Mouse (Mus musculus): ENCODE data around the gene Klrb1c. TPM values are rescaled to one million over a fixed set of nuclear protein-coding genes. Genes with fewer than 3 reads are reported as not detected.

The Klrb1c gene
- not detected in 2 replicates for polyA plus RNA-seq (2015; fragmentation: Nextera tagmentation; extraction: Ambion mirVana)

GRCm38 (mm10) chr6:128789115-128789514, at the start of gene Klrb1c:
Klrb1c (minus strand) TSS chr6:128789215.
- no peaks in the 10 kb centered on the region for H3K36me3 ChIP-seq
- ATAC-seq, result no peak
- H3K9ac ChIP-seq (replicated peaks), result no peak within 1 kb of the TSS
- no peaks in the 10 kb centered on the region for H3K27me3 ChIP-seq
- no peak within 1 kb of the TSS for H3K4me3 ChIP-seq (replicated peaks)
- WGBS, result 90% methylated on average over 2 of the region's 2 CpGs
- H3K9me3 ChIP-seq, result no peaks in the 10 kb centered on the region
- no peak within 1 kb of the TSS for H3K27ac ChIP-seq
- H3K4me1 ChIP-seq (replicated peaks), result no peaks in the 10 kb centered on the region
- no peak within 1 kb of the TSS for H3K4me2 ChIP-seq (replicated peaks)

- Histone ChIP-seq H3K4me1 (replicated peaks) (peaks cover 20% of the 10 kb centered on the region), H3K27ac (peak overlapping the region; percentile 77), H3K9ac (replicated peaks) (peak overlapping the region; percentile 51), H3K4me2 (replicated peaks) (peak overlapping the region; percentile 60), H3K4me3 (replicated peaks) (peak overlapping the region; percentile 80), H3K36me3 (no peaks in the 10 kb centered on the region), H3K27me3 (no peaks in the 10 kb centered on the region), H3K9me3 (no peaks in the 10 kb centered on the region)
- WGBS, result 4% methylated on average over 14 of the region's 14 CpGs
- ATAC-seq, result peak; percentile 32
Observed at GRCm38 (mm10) chr6:128837454-128838341, 48.7 kb upstream of the Klrb1c start.

GRCm38 (mm10) chr6:128836955-128837334, 47.9 kb upstream of the Klrb1c start:
- no peaks in the 10 kb centered on the region for H3K9me3 ChIP-seq
- H3K36me3 ChIP-seq, result no peaks in the 10 kb centered on the region
- peak overlapping the region; percentile 77; the same call in 1 of the 2 replicates for H3K27ac ChIP-seq
- H3K27me3 ChIP-seq, result no peaks in the 10 kb centered on the region
- H3K4me3 ChIP-seq (replicated peaks), result peak overlapping the region; percentile 80
- WGBS, result 90% methylated on average over 6 of the region's 6 CpGs
- peaks cover 15% of the 10 kb centered on the region for H3K4me1 ChIP-seq (replicated peaks)
- no peak for ATAC-seq
- H3K4me2 ChIP-seq (replicated peaks), result peak overlapping the region; percentile 60
- H3K9ac ChIP-seq (replicated peaks), result no peak overlapping the region

GRCm38 (mm10) chr6:128836191-128836954, 47.4 kb upstream of the Klrb1c start:
- Histone ChIP-seq H3K4me3 (replicated peaks) (no peak overlapping the region), H3K27ac (no peak overlapping the region), H3K9ac (replicated peaks) (no peak overlapping the region), H3K9me3 (no peaks in the 10 kb centered on the region), H3K4me2 (replicated peaks) (no peak overlapping the region), H3K36me3 (no peaks in the 10 kb centered on the region), H3K4me1 (replicated peaks) (peaks cover 10% of the 10 kb centered on the region), H3K27me3 (no peaks in the 10 kb centered on the region)
- 70% methylated on average over 8 of the region's 8 CpGs for WGBS
- ATAC-seq, result no peak

- Histone ChIP-seq H3K27me3 (no peaks in the 10 kb centered on the region), H3K36me3 (no peaks in the 10 kb centered on the region), H3K4me2 (replicated peaks) (no peak overlapping the region), H3K4me1 (replicated peaks) (peaks cover 10% of the 10 kb centered on the region), H3K9me3 (no peaks in the 10 kb centered on the region), H3K4me3 (replicated peaks) (no peak overlapping the region), H3K27ac (no peak overlapping the region), H3K9ac (replicated peaks) (no peak overlapping the region)
- WGBS, result 91% methylated on average over 4 of the region's 4 CpGs
- no peak for ATAC-seq
Observed at GRCm38 (mm10) chr6:128835571-128835970, 46.6 kb upstream of the Klrb1c start.

GRCm38 (mm10) chr6:128833046-128833445, 44.0 kb upstream of the Klrb1c start:
- WGBS, result 90% methylated on average over 10 of the region's 10 CpGs
- Histone ChIP-seq H3K36me3 (no peaks in the 10 kb centered on the region), H3K4me2 (replicated peaks) (no peak overlapping the region), H3K4me1 (replicated peaks) (peaks cover 5% of the 10 kb centered on the region; the same call in 1 of the 2 replicates), H3K27ac (no peak overlapping the region), H3K4me3 (replicated peaks) (no peak overlapping the region), H3K27me3 (no peaks in the 10 kb centered on the region), H3K9me3 (no peaks in the 10 kb centered on the region), H3K9ac (replicated peaks) (no peak overlapping the region)
- no peak for ATAC-seq

- WGBS, result 74% methylated on average over 4 of the region's 4 CpGs
- H3K9me3 ChIP-seq, result no peaks in the 10 kb centered on the region
- H3K27me3 ChIP-seq, result no peaks in the 10 kb centered on the region
- no peak overlapping the region for H3K9ac ChIP-seq (replicated peaks)
- H3K4me1 ChIP-seq (replicated peaks), result no peaks in the 10 kb centered on the region
- H3K4me3 ChIP-seq (replicated peaks), result no peak overlapping the region
- H3K27ac ChIP-seq, result no peak overlapping the region
- no peak overlapping the region for H3K4me2 ChIP-seq (replicated peaks)
- ATAC-seq, result no peak
- H3K36me3 ChIP-seq, result no peaks in the 10 kb centered on the region
Observed at GRCm38 (mm10) chr6:128829837-128830236, 40.8 kb upstream of the Klrb1c start.

- Histone ChIP-seq H3K9ac (replicated peaks) (no peak overlapping the region), H3K36me3 (no peaks in the 10 kb centered on the region), H3K9me3 (no peaks in the 10 kb centered on the region), H3K4me2 (replicated peaks) (no peak overlapping the region), H3K27me3 (no peaks in the 10 kb centered on the region), H3K4me1 (replicated peaks) (no peaks in the 10 kb centered on the region), H3K4me3 (replicated peaks) (no peak overlapping the region), H3K27ac (no peak overlapping the region)
- no peak for ATAC-seq
- WGBS, result 88% methylated on average over 3 of the region's 3 CpGs
Observed at GRCm38 (mm10) chr6:128826781-128827180, 37.8 kb upstream of the Klrb1c start.

- Histone ChIP-seq H3K27ac (no peak within 1 kb of the TSS), H3K27me3 (no peaks in the 10 kb centered on the region), H3K4me3 (replicated peaks) (no peak within 1 kb of the TSS), H3K36me3 (no peaks in the 10 kb centered on the region), H3K9ac (replicated peaks) (no peak within 1 kb of the TSS), H3K9me3 (no peaks in the 10 kb centered on the region), H3K4me1 (replicated peaks) (no peaks in the 10 kb centered on the region), H3K4me2 (replicated peaks) (no peak within 1 kb of the TSS)
- 90% methylated on average over 6 of the region's 6 CpGs for WGBS
- no peak for ATAC-seq
Observed at GRCm38 (mm10) chr6:128826132-128826531, 37.1 kb upstream of the Klrb1c start, which contains the start of the genes Gm44511 and Klrb1b. Gm44511 (minus strand) TSS chr6:128826315. Klrb1b (minus strand) TSS chr6:128826331.

GRCm38 (mm10) chr6:128818083-128818802, 29.2 kb upstream of the Klrb1c start:
- Histone ChIP-seq H3K9ac (replicated peaks) (no peak overlapping the region), H3K36me3 (no peaks in the 10 kb centered on the region), H3K4me1 (replicated peaks) (no peaks in the 10 kb centered on the region), H3K27me3 (no peaks in the 10 kb centered on the region), H3K4me2 (replicated peaks) (no peak overlapping the region), H3K27ac (no peak overlapping the region), H3K4me3 (replicated peaks) (no peak overlapping the region), H3K9me3 (no peaks in the 10 kb centered on the region)
- ATAC-seq, result no peak
- 74% methylated on average over 4 of the region's 4 CpGs for WGBS

GRCm38 (mm10) chr6:128808532-128808931, 19.5 kb upstream of the Klrb1c start:
- Histone ChIP-seq H3K36me3 (no peaks in the 10 kb centered on the region), H3K4me3 (replicated peaks) (no peak overlapping the region), H3K4me1 (replicated peaks) (no peaks in the 10 kb centered on the region), H3K9me3 (no peaks in the 10 kb centered on the region), H3K27ac (no peak overlapping the region), H3K9ac (replicated peaks) (no peak overlapping the region), H3K27me3 (no peaks in the 10 kb centered on the region), H3K4me2 (replicated peaks) (no peak overlapping the region)
- 91% methylated on average over 5 of the region's 5 CpGs for WGBS
- ATAC-seq, result no peak
